Mouse (Mus musculus) cerebellum, adult 2 months (tissue): Measurements from ENCODE around the gene Adamts7.

Experiments
- CTCF ChIP-seq: fragments of 200-500 bp; IDR thresholded peaks from 2 replicates; pipeline ENCODE4 v1.5.1; 2011; ENCODE audit warnings: low read depth, mild to moderate bottlenecking, control low read depth, low read length, moderate library complexity, borderline replicate concordance; ENCODE audit not compliant: insufficient read depth
- POLR2A ChIP-seq: fragments of 200-500 bp; IDR thresholded peaks from 2 replicates; pipeline ENCODE4 v1.6.1; 2011; ENCODE audit warnings: low read length, control low read depth, borderline replicate concordance; ENCODE audit not compliant: insufficient read depth

GRCm38 (mm10) chr9:90226081-90226741, 63.3 kb downstream of the Adamts7 start:
- TF ChIP-seq CTCF (no peak), POLR2A (no peak)
